Mouse (Mus musculus) embryo, embryonic 11 days (tissue): ENCODE data around the gene Erbin.

Source experiments
- DNase-seq: peaks from one replicate; pipeline ENCODE4 v3.0.0-alpha.2; 2015

Gene Erbin

DNA sequence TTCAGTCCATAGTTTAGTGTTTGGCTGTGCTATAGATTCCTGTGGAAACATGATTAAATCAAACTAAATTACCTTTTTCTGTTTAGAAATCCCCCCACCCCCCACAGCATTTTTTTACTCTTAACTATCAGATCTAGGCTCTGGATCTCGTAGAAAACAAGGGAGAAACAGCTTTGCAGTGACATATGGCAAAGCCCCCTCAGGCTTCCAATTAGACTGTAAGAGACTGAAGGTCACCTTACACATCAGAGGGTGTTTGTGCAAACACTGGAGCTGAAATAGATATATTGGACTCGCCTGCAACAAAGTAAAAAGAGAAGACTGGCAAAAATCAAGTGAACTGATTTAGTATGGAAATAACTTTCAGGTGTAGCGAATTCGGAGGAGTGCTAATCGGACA lies 116.6 kb downstream of the Erbin start:
- DNase-seq, result no peak

DNA sequence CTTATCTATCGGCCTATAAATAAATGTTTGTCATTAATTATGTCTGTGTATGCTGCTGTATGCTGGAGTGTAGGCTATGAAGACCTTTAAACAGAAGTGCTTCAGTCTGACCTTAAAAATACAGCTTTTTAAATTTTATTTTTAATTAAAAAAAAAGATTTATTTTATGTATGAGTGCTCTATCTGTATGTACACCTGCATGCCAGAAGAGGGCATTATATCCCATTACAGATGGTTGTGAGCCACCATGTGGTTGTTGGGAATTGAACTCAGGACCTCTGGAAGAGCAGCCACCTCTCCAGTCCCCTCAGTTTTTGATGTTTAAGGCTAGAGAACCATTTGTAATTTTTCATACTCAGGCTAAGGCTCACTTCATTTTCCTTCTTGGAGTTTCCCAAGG lies 119.3 kb downstream of the Erbin start:
- DNase-seq, result no peak

DNA sequence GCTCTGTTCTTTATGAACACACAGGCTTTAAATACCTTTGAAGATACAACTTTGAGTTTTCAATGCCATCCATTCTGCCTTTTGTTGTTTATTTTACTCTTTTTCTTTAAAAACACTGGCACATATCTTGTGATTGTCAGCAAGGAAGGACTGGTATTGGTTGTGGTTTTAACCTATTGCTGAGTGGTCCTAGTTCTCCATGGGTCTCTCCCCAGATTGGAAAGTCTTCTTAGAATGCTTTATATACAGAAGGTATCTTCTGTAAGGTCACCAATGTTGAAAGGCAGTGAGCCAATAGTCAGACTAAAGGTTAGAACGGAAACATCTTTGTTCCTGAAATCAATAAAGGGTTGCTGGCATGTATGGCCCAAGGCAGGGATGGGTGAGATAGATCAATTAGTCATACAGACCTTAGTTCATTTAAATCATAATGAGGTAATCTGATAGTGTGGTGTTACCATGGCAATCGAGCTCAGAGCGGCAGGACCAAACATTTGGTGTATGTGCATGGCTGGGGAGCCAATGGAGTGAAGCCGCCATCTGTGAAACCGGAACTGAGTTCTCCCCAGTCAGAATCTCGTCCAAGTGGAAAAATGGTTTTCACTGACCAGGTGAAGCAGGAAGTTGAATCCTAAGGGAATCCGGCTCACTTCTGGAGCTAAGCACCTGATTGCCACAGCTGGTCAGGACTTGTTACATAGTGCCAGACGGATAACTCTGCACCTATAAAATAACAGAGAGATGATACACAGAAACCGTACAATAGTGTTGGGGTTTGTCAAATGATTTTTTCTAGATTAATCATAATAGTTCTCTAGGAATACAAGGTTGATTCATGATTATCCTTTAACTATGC lies 125.4 kb downstream of the Erbin start:
- DNase-seq, result no peak

DNA sequence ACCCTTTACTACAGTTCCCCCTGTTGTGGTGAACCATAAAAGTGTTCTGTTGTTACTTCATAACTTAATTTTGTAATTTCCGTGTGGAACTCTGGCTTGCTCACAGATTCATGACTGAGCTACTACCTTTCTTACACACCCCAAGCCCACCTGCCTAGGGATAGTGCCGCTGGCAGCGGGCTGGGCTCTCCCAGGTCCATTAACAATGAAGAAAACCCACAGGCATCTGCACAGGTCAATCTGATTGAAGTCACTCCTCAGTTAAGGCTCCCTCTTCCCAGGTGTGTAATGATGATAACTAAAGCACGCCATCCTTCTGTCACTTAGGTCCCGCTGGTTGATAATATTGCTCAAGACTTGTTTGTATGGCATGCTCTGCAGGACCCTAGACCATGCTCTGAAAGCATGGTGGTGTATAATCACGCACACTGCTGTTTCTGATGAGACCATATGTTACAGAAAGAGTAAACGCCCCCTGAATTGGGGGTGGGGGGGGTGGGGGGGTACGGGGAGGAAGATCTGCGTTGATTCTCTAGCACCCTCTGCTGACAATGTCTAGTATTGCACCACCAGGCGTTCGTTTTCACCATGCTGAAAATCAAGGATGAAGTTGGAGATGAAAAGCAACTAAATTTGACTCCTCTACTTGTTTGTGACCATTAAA lies 140.3 kb downstream of the Erbin start:
- DNase-seq, result peak; percentile 46

DNA sequence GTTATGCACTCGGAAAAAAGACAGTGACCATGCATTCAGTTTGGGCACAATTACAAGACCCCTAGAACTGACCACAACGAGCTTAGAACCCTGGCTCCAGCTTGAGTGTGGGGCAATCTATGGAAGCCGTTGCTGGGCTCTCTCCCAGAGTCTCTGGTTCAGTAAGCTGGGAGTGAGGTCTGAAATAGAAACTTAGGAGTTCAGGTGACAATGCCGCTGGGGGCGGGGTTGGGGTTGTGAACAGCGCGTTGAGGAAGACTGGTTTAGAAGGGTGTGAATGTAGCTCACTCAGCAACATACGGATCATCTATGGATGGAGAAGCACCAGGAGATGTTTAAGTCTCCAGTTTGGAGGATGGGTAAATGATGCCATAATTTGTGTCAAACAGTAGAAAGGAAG lies 143.2 kb downstream of the Erbin start:
- DNase-seq, result no peak

DNA sequence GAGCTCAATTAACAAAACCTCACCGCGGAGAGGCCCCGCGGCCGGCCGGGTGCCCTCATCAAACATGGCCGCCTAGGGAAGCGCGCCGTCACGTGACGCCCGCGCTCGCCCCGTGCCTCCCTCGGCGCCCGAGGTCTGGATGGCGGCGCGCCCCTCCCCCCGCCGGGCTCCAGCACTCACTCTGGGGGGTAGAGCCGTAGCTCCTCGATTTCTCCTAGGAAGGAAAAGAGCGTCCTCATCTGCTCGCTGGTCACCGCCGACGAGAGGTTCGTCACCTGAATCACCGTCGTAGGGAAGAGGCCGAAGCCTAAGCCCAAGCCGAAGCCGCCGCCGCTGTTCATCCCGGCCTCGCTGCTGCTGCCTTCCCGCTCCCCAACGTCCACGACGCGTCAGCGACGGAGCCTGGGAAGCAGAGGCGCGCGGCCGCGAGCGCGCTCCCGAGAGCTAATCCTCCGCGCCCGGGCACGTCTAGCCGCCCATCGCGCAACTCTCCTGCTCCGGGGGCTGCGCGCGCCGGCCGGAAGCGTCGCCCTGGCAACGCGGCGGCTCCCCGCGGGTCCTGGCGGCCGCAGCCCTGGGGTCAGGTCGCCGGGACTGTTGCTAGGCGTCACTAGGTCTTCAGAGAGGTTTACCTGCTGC lies 146.1 kb downstream of the Erbin start, which contains the start of gene Srek1:
Gene Srek1, minus strand, starts transcription at position 490 of the 639 bp plus-strand sequence.
- peak; percentile 98 for DNase-seq

DNA sequence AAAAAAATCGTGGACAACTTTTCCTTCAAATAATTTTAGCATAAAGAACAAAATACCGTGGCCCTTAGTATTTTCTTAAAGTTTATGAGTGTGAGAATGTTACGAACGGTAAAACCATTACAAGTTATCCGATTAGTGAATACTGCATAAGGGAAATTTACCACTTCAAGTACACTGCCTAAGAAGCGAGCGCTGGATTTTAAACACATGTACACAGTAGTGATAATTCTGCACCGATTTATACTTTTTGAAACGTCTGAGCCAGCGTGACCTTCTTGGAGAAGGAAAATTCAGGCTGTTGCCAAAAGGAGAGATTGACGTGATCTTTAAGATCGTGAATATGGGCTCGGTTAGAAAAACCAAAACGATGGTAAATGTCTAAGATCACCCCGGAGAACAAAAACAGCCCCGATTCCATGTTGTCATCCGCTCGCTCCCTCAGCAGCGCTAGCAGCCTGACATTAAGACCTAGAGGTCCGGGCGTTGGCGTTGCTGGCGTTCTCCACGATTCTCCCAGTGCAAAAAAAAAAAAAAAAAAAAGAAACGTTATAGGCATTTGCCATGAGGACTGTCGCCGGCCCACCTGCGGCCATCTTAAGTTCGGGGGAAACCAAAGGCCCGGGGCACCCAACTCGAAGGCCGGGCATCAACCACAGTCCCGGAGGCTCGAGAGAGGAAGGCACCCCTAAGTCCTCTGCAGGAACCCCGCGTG lies 146.8 kb downstream of the Erbin start:
- no peak for DNase-seq

DNA sequence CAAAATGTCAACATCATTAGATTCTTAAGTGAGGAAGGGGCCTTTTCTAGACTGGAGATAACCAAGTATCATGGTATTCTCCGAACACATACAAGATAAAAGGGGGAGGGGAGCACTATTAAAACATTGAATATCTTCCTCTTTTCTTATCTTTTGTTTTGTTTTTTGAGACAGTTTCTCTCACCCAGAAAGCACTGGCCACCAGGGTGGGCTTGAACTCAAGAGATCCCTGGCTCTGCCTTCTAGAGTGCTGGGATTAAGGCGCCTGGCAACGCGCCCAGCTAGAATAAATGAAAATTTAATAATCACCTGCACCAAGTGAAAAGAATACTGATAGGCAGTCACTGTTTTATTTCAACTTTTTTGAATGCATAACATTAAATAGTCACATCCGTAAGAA lies 147.4 kb downstream of the Erbin start:
- DNase-seq, result peak; percentile 39

DNA sequence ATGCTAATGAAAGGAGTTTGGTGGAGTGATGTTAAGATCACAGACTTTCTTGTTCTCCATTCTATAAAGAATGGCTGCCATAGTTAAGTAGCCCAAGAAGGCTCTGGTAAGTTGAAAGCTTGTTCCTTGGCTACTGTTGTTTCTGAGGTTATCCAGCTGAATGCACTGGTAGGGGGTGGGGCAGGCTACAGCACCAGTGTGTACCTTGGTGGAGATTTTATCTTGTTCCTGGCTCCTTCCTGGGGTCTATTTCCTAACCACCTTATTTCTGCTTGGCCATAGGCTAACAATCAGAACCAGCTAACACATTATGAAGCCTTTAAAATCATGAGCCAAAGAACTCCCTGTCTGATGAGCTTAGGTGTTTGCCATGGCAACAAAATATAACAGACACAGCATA lies 149.5 kb downstream of the Erbin start:
- DNase-seq, result no peak
